Mouse (Mus musculus) ES-E14 (cell line): Measurements from ENCODE around the gene Fbxo39. TPM values are rescaled to one million over a fixed set of nuclear protein-coding genes. Genes with fewer than 3 reads are reported as not detected.

Experiments
- DNase-seq: peaks from one replicate; pipeline ENCODE4 v3.0.0-alpha.2; 2013; ENCODE audit warnings: low read depth, low spot score
- H3K27ac ChIP-seq: 2 replicates; pipeline ENCODE4 v1.5.1; 2012; ENCODE audit warnings: low read depth, mild to moderate bottlenecking, low read length, moderate library complexity, mixed read lengths; ENCODE audit not compliant: poor library complexity, insufficient read depth, severe bottlenecking
- H3K36me3 ChIP-seq: 2 replicates; pipeline ENCODE4 v1.6.1; 2012; ENCODE audit warnings: mild to moderate bottlenecking, low read length, moderate library complexity, mixed read lengths; ENCODE audit not compliant: control insufficient read depth, poor library complexity, insufficient read depth, severe bottlenecking
- H3K4me1 ChIP-seq, 2 experiments: fragments of 150-350 bp in 1 of 2; sonication (generic) in 1 of 2; 2 replicates each; pipeline ENCODE4 v1.6.1; 2012; ENCODE audit warnings: low read length in 2 of 2, mild to moderate bottlenecking in 1 of 2, mixed read lengths in 1 of 2; ENCODE audit not compliant: control insufficient read depth in 2 of 2, insufficient read depth in 2 of 2, poor library complexity in 1 of 2
- H3K4me3 ChIP-seq, 2 experiments: fragments of 150-350 bp in 1 of 2; sonication (generic) in 1 of 2; 2 replicates each; pipeline ENCODE4 v1.5.1; 2012; ENCODE audit warnings: low read length in 2 of 2, low read depth in 1 of 2, mild to moderate bottlenecking in 1 of 2, mixed read lengths in 1 of 2; ENCODE audit not compliant: insufficient read depth in 1 of 2, poor library complexity in 1 of 2, severe bottlenecking in 1 of 2
- H3K9ac ChIP-seq: 2 replicates; pipeline ENCODE4 v1.6.1; 2012; ENCODE audit warnings: low read depth, mild to moderate bottlenecking, low read length, mixed read lengths; ENCODE audit not compliant: poor library complexity, insufficient read depth, severe bottlenecking
- H3K9me3 ChIP-seq: fragments of 150-350 bp; sonication (generic); 2 replicates; pipeline ENCODE4 v1.6.1; 2012; ENCODE audit warnings: low read depth, mild to moderate bottlenecking, low read length; ENCODE audit not compliant: control insufficient read depth, insufficient read depth
- CHD2 ChIP-seq: IDR thresholded peaks from 2 replicates; pipeline ENCODE4 v1.6.1; 2014; ENCODE audit warnings: mild to moderate bottlenecking, low read depth, low read length, inconsistent platforms
- HCFC1 ChIP-seq: IDR thresholded peaks from 2 replicates; pipeline ENCODE4 v1.6.1; 2012; ENCODE audit warnings: low read length, inconsistent platforms, borderline replicate concordance; ENCODE audit not compliant: insufficient read depth
- MAFK ChIP-seq: IDR thresholded peaks from 2 replicates; pipeline ENCODE4 v1.6.1; 2014; ENCODE audit warnings: mild to moderate bottlenecking, low read depth, low read length, inconsistent platforms; ENCODE audit not compliant: insufficient read depth
- ZC3H11A ChIP-seq: IDR thresholded peaks from 2 replicates; pipeline ENCODE4 v1.6.1; 2012; ENCODE audit warnings: low read depth, mild to moderate bottlenecking, inconsistent platforms, low read length, borderline replicate concordance
- ZNF384 ChIP-seq: IDR thresholded peaks from 2 replicates; pipeline ENCODE4 v1.6.1; 2012; ENCODE audit warnings: low read depth, low read length, inconsistent platforms
- in situ Hi-C, 2 experiments: fragments of 600-800 bp; cut with MboI; formaldehyde crosslinking; loops; one replicate each; pipeline ENCODE4 v1.15.1; 2025; ENCODE audit warnings: low sequenced_read_pairs in 2 of 2, inconsistent platforms in 1 of 2; ENCODE audit not compliant: unreplicated experiment in 2 of 2
- total RNA-seq: library from RNA; depleted of rRNA; stranded (reverse); fragments of 300-350 nt; gene quantifications from 2 replicates; pipeline ENCODE4 v1.2.3, GENCODE M21; 2012

Gene Fbxo39
- total RNA-seq, 1 experiment = 0.13 TPM

DNA sequence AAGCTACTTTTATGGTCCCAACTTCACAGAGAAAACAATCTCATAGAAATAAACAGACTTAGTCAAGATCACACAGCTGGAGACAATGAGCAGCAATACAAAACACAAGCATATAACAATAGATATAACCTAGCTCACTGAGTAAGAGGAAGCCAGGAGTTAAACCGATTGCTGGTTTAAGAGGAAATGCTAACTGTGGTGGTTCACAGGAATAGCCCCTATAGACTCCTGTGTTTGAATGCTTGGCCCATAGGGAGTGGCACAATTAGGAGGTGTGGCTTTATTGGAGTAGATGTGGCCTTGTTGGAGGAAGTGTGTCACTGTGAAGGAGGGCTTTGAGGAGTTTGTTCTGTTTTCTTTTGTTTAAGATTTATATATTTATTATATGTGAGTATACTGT is 38.0 kb downstream of the Fbxo39 start:
- Histone ChIP-seq H3K9ac (no peak overlapping the region), H3K4me1 (peaks cover 7 to 14% of the 10 kb centered on the region in 2 experiments; a peak in 3 of 4 replicates), H3K27ac (no peak overlapping the region), H3K9me3 (no peaks in the 10 kb centered on the region), H3K4me3 (no peak overlapping the region), H3K36me3 (peaks cover 6% of the 10 kb centered on the region; the same call in 1 of the 2 replicates)
- DNase-seq = no peak
- TF ChIP-seq CHD2 = no peak
- in situ Hi-C loops = loop anchor here (5.0 kb wide), 2 partner anchors 75 to 80 kb away; no protein-coding TSS in a partner anchor

DNA sequence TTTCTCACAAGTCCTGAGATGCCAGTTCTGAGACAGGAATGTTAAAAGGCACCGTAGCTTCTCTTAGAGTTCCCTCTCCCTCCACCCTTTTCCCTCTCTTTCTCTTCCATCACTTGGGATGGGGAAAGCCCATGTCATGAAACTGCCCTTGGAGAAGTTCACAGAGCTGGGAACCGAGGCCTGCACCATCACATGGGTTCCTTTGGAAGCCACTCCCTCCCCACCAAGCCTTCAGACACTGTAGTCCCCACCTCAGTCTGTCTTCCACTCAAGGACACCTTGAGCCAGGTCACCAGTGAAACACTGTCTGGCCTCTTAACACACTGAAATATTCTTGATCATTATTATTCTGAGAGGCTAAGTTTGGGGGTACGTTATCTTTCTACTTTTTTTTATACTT is 38.9 kb downstream of the Fbxo39 start:
- peaks cover 6% of the 10 kb centered on the region; the same call in 1 of the 2 replicates for H3K36me3 ChIP-seq
- TF ChIP-seq CHD2 (no peak), HCFC1 (no peak), MAFK (no peak), ZNF384 (no peak), ZC3H11A (no peak)
- in situ Hi-C loops = loop anchor here (5.0 kb wide), 2 partner anchors 74 to 79 kb away; no protein-coding TSS in a partner anchor
- DNase-seq = no peak
- H3K27ac ChIP-seq = no peak overlapping the region
- no peak overlapping the region for H3K9ac ChIP-seq
- no peak overlapping the region for H3K4me3 ChIP-seq
- H3K4me1 ChIP-seq = peaks cover 7 to 15% of the 10 kb centered on the region in 2 experiments; a peak in 3 of 4 replicates
- H3K9me3 ChIP-seq = no peaks in the 10 kb centered on the region

DNA sequence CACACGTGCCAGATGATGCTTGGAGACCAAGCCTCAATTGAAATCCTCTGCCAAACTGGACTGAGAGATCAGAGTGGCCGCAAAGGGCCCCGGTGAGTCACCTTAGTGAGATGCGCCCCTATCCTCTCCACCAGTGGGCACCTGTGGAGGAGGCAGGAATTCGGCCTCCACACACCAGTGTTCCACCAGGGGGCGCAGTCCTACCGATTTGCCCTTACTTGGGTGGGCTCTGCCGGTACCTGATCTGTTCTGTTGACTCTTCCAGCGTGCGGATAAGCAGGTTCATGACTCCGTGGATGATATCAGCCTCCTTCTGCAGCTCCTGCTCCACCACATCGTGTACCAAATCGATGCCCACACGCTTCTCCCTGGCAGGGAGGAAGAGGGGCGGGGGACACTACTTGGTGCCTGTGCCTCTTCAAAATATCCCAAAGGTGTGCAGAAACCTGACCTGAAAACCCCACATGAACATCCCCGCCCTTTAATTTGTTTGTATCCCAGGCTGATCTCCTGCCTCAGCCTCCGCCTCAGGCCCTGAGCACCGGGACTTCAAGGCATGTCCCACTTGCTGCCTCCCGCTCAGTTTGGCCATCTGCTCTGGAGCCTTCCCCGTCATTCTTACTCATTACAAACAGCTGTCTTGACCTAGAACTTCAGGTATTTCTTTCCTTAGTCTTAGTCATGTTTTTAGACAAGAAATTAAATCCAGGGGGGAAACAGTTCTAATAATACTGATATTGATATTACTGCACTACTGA is 40.9 kb downstream of the Fbxo39 start:
- Histone ChIP-seq H3K9ac (peak overlapping the region; percentile 56; the same call in 1 of the 2 replicates), H3K9me3 (no peaks in the 10 kb centered on the region), H3K36me3 (peaks cover 5% of the 10 kb centered on the region; the same call in 1 of the 2 replicates), H3K27ac (peak overlapping the region; percentile 17; the same call in 1 of the 2 replicates), H3K4me3 (peak overlapping the region; percentile 40 to 50; a peak in 3 of 4 replicates), H3K4me1 (peaks cover 5 to 10% of the 10 kb centered on the region in 2 experiments; a peak in 3 of 4 replicates)
- peak; percentile 87 for DNase-seq
- in situ Hi-C loops = loop anchor here (5.0 kb wide), 2 partner anchors 72 to 77 kb away; no protein-coding TSS in a partner anchor
- TF ChIP-seq CHD2 (no peak), ZNF384 (no peak), ZC3H11A (peak; percentile 82), MAFK (0 out of 2 replicates have a peak, but pooled peaks have one; percentile 7)

DNA sequence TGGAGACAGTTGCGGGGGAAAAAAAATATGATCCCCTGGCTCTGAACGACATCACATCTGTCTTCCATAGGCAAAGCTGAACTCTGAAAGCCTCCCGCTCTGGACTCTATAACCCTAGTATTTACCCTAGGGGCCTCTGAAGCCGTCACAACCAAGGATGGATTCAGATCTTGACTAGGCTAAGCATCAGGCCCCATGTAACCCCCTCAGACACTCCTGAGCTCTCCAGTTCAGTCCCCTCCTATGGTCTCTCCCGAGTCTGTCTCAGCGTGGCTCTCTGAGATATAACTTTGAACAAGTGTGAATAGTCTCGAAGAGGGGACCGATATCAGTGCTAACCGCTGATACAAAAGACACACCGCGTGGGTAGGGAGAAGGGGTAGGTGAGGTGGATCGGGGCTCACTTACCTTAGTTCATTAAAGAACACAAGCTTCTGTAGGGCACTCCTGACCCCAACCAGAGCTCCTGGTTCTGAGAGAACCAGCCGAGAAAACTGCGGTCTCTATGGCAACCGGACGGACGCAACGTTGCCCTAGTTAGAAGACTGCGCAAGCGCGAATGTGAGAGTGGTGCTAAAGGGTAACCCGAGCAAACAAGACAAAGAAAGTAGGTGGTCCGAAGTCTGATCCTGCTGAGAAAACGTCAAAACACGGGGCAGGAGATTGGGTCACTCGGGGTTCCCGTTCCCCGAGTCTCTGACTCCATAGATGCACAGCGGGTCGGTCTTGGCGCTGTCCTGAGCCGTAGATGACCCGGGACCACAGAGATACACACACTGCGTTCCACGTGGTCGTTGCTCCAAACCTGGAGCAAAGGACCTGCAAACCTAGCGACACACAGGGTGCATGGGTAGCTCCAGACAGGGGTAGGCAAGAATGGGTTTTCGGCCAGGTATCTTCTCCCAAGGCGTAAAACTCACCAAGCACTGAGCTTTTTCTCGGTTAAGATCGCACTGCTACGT is 47.4 kb downstream of the Fbxo39 start:
- H3K4me1 ChIP-seq = peaks cover 0 to 7% of the 10 kb centered on the region in 2 experiments; a peak in 2 of 4 replicates
- TF ChIP-seq ZC3H11A = no peak
- TF ChIP-seq MAFK = no peak
- TF ChIP-seq HCFC1 = no peak
- no peak for TF ChIP-seq CHD2
- TF ChIP-seq ZNF384 = no peak
- in situ Hi-C loops = no loop called here

More for the DNA sequence above, 47.4 kb downstream of the Fbxo39 start:
- Histone ChIP-seq H3K27ac (no peak overlapping the region), H3K36me3 (no peaks in the 10 kb centered on the region), H3K9me3 (no peaks in the 10 kb centered on the region), H3K9ac (peak overlapping the region; percentile 29; the same call in 1 of the 2 replicates), H3K4me3 (peak overlapping the region; percentile 39 to 49)
- peak; percentile 88 for DNase-seq
